Mouse (Mus musculus): ENCODE results near the gene Irf2.

Irf2 gene

DNA sequence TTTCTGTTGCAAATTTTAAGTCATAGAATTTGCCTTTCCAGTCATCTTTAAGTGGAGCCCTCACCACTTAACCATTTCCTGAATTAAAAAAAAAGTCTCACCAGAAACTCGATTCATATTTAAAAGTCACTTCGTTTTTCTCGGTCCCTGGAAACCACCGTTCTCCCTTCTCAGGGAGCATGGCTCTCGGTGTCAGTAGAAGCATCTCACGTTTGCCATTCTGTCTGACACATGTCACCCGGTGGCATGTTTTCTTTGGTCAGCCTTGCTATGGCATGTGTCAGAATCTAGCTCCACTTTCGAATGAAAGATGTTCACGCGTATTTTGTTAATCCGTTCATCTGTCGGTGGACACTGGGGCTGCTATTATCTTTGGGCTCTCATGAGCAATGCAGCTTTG lies 13.5 kb downstream of the Irf2 start:
- in situ Hi-C loops (cut with MboI; ENCODE audit: low sequenced_read_pairs) = no loop called here

DNA sequence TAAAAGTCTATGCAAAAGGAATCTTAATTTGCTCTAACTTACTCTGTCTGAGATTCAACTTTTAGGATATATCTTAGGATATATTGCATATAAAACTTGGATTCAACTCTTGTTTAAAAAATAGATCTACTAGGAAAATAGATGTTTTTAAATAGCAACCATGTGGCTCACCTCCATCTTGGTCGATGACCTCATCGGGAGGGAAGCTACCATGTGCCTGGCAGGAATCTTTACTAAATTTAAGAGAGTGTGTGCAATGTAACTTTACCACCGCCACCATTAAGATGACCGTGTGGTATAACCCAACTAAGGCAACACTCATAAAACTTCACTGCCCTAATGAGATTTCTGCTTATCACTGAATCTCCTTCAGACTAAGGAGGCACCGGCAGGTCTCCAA lies 14.8 kb downstream of the Irf2 start:
- in situ Hi-C loops (cut with MboI; ENCODE audit: low sequenced_read_pairs) = no loop called here

DNA sequence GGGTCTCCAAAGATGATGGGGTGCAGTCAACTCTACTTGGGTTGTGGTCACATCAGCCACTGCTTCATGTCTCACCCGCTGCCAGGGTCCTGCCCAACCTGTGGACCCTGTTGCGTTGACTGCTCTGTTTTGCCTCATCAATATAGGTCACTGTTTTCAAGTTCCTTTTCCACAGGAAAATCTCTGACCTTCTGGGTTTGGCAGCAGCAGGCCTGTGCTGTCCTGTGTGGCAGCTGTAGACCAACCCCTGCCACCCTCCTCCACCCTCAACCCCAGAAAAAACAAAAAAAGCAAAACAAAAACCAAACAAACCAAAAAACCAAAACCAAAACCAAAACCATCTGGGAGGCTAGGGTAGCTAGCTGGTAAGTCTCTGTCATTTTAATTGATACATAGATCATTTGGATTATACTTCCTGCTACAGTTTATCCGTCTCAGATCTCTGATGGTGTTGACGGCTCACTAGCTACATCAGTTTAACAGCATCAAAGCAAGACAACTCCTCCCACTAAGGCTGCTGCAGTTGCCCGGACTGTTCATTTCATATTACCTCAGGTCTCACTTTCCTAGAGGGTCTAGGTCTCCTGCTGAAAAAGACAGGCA lies 16.3 kb downstream of the Irf2 start:
- in situ Hi-C loops (cut with MboI; ENCODE audit: low sequenced_read_pairs) = no loop called here

DNA sequence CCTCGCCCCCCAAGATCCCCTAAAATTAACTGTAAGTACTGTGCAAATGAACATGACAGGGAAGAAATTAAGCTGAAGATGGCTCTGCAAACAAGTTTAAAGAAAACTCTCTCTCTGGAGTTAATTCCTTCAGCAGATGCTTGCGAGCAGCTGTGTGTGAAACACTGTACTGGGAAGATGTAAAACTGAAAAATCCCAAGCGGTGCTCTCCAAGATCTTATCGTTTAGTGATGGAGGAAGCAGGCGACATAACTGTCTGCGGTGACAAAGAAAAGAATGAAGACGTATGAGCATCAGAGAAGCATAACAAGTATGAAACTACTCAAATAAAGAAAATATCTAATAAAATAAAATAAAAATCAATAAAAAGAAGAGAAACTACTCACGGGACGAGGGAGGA lies 18.1 kb downstream of the Irf2 start:
- in situ Hi-C loops (cut with MboI; ENCODE audit: low sequenced_read_pairs) = no loop called here

DNA sequence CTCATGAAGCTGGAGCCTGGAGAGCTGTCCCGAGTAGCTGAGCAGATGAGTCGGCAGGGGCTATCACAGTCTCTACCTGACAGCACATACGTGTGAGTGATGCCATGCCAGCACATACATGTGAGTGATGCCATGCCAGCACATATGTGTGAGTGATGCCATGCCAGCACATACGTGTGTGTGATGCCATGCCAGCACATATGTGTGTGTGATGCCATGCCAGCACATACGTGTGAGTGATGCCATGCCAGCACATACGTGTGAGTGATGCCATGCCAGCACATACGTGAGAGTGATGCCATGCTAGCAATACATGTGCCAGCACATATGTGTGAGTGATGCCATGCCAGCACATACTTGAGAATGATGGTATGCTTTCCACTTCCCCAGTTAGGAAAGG lies 18.6 kb downstream of the Irf2 start:
- in situ Hi-C loops (cut with MboI; ENCODE audit: low sequenced_read_pairs) = no loop called here

DNA sequence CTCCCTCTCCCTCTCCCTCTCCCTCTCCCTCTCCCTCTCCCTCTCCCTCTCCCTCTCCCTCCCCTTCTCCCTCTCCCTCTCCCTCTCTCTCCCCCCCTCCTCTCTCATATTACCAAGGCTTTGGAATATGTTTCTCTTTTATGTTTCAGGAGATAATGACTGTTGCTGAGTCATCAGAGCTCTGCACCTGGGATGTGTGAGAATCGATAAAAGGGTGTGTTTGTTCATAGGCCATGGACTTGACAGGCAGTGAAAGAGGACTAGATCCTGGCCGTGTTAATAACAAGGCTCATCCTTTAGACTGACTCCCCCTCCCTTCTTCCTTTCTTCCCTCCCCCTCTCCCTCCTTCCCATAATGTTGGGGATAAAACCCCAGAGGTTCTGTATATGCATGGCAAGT lies 19.1 kb downstream of the Irf2 start:
- in situ Hi-C loops (cut with MboI; ENCODE audit: low sequenced_read_pairs) = no loop called here

DNA sequence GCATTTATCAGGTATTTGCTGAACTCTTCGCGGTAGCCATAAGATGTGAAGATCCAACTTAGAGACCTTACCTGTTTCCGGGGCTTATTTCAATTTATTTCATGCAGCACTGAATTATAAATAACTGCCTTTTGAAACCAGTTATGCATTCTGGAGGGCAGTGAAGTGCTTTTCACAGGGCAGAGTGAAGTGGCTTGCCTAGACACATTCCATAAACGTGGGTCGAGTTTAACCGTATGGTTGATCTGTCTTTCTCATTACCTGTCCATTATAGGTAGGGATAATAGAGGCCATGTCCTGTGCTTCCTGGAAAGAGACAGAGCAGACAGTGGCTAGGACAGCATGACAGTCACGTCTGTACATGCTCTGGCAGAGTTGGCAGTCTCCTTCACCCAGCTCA lies 20.0 kb downstream of the Irf2 start:
- in situ Hi-C loops (cut with MboI; ENCODE audit: low sequenced_read_pairs) = no loop called here

DNA sequence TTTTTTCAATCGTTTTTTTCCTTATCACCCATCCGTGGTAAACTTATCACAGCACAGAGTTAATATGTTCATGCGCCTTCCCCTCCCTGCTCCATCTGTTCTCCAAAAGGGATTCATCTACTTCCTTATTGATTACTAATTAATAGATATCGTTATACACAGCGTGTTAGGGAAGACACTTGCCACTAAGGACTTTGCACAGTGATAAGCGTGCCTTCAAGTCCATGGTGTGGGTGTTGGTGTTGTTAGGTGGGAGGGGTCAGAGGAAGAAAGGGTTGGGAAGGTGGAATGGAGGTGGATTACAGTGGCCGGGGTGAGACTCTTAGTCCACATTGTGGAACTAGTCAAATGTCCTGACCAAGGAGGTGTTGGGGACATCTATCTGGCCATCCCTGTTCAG lies 21.2 kb downstream of the Irf2 start:
- in situ Hi-C loops (cut with MboI; ENCODE audit: low sequenced_read_pairs) = no loop called here

DNA sequence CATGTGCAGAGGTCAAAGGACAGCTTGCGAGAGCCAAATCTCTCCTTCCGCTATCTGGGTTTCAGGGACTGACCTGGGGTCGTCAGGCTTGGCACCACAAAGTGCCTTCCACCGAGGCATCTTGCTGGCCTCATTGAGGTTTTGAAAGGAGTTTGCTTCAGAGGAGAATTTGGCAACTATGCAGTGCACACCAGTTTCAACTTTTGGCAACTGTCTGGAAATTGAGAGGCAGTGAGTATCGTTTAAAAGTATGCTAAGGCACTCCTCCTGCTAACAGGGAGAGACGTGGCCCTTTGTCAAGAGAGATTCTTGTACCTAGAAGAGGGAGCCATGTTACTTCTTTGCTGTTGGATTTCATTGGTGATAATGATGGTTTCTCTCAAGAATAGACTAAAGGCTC lies 21.9 kb downstream of the Irf2 start:
- in situ Hi-C loops (cut with MboI; ENCODE audit: low sequenced_read_pairs) = no loop called here

DNA sequence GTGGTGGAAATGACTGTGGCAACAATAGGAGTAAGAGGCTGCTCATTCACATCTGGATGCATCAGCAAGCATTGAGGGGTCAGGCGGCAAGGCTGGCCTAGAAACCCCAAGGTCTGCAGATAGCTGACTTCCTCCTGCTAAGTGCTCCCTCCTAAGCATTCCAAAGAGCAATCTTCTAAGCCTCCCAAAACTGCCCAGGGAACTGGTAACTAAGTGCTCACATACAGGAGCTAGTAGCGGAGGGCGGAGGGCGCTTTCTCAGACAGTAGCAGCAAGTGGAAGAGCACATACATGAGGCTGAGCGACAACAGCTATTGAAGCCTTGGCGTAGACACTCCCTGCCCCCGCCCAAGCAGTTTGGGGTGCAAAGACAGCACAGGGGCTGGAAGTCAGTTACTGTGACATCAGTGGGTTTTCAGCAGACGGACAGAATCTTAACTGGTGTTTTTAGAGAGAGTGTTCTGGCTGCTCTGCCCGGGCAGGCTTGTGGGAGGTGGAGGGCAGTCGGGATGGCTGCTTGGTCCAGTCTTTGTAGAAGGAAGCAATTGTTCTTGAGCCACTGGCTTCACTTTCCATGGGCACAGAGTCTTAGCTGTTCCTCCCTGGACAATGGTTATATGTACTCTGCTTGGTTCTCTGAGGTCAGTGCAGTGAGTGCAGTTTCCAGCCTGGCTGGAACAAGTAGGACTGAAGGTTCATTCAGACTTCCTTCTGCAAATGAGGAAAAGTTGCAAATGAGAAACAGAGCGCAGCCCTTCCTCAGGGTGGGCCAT lies 30.1 kb downstream of the Irf2 start:
- in situ Hi-C loops (cut with MboI; ENCODE audit: low sequenced_read_pairs) = no loop called here

DNA sequence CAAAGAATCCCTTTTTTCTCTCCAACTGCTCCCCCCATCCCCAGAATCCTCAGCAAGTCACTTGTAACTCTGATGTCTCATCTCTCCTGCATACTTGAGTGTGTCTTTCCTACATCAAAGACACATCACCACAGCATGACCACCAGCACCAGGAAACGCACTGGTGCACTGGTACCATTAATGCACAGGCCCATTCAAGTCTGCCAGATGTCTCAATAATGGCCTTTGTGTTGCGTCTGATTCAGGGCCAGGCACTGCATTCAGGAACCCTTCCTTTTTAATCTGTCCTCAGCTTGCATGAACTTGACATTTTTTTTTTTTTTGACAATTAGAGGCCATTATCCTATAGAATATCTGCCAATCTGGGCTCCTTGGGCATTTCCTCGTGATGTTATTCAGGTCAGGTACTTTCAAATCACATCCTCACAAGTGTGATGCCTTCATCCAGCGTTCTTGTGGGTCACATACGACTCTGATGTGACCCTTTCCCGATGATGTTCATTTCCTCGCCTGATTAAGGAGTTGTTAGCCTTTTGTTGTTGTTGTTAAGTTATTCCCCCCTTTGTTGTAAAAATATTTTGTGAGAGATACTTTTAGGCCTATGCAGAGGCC lies 31.5 kb downstream of the Irf2 start:
- in situ Hi-C loops (cut with MboI; ENCODE audit: low sequenced_read_pairs) = no loop called here

DNA sequence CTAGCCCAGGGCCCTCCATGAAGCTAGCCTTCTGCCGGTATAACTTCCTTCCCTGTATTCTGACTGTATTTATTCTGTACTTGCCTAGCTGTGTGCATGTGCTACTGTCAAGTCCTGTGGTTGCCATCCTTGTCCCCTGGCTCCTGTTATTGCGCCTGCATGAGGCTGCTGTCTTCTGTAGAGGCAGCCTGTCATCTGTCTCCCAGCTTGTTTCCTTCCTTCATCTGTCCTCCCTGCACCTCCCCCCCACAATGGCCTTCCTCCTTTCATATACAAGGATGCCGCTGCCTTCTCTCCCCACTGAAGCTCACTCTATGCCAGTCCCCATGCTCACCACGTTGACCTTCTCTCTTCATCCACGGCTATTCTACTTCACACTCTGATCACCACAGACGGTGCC lies 33.3 kb downstream of the Irf2 start:
- in situ Hi-C loops (cut with MboI; ENCODE audit: low sequenced_read_pairs) = no loop called here

DNA sequence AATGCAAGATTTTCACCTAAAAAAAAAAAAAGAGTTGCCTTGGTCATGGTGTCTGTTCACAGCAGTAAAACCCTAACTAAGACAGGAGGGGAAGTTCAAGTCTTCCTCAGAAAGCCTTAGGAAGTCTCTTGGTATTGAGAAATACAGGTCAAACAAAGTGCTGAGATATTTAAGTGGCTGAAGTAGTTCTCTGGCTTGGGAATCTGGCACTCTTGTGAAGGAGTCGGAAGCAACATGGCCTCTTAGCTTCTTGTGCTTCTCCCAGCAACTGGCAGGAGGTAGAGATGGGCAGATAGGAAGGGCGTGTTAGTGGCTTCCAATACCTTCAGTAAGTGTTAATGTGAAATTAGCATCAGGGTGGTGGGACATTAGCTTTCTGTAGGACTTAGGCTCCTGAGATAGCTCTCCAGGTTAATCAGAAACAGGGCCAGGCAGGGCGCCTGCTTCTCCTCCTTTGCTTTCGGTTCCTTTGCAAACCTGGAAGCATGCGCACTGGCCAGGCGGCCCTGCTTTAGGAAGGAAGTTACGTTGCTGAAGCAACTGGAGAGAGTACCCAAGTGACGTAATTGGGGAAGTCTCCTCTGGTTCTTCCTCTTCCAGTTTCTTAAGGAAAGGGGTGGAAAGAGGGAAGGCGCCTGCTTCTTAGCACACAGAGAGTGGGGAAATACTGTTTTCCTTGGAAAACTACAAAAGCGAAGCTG lies 38.4 kb downstream of the Irf2 start:
- in situ Hi-C loops (cut with MboI; ENCODE audit: low sequenced_read_pairs) = no loop called here

DNA sequence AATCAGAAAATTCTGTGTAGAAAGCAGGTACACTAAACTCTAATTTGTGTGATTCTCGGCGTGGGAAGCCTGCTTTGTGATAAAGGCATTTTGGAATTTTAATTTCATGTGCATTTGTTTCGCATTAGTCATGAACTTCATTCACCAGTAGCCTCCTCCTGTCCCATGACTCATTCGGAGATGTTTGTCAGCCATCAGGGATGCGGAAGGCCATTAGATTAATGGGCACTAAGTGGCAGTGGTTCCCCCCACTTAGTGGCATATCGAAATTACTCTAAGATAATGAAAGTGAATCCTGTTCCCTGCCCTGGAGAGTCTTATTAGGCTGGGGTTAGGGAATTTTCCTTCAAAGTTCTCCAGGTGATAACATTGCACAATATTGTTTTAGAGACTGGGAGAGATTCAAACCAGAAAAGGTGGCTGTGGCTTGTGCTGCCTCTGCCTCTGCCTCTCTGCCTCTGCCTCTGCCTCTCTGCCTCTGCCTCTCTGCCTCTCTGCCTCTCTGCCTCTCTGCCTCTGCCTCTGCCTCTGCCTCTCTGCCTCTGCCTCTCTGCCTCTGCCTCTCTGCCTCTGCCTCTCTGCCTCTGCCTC lies 41.6 kb downstream of the Irf2 start:
- in situ Hi-C loops (cut with MboI; ENCODE audit: low sequenced_read_pairs) = no loop called here

DNA sequence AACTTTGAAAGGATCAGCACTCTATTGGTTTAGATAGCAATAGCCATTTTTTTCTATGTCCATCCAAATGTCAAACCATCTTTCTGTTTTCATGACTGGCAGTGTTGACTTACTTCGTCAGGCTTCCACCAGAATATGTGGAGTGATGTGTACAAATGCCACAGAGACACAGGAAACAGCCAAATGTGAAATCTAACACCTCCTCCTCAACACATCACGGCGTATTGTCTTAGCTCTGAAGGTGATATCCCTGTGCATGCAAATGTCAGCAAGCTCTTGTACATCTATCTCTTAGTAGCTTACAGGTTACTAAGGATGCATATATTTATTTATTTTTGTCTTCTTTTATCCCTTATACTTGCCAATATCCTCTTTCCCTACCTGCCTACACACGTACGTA lies 42.7 kb downstream of the Irf2 start:
- in situ Hi-C loops (cut with MboI; ENCODE audit: low sequenced_read_pairs) = no loop called here

DNA sequence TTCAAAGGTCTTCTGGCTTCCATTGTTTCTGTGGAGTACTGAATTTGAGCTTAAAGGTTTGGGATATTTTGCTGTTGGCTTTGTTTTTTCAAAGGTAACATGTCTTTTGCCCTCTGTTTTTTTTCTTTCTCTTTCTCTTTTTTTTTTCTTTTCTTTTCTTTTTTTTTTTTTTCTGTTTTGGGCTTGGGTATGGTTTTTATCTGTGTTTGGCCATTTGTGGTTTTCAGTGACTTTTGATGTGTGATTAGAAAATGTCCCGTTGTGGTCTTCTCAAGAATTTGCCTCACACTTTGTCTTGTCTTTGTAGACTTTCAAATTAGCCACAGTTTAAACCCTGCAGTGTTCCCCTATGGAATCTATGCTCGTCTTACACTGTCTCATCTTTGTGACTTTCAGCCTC lies 45.5 kb downstream of the Irf2 start:
- in situ Hi-C loops (cut with MboI; ENCODE audit: low sequenced_read_pairs) = no loop called here

DNA sequence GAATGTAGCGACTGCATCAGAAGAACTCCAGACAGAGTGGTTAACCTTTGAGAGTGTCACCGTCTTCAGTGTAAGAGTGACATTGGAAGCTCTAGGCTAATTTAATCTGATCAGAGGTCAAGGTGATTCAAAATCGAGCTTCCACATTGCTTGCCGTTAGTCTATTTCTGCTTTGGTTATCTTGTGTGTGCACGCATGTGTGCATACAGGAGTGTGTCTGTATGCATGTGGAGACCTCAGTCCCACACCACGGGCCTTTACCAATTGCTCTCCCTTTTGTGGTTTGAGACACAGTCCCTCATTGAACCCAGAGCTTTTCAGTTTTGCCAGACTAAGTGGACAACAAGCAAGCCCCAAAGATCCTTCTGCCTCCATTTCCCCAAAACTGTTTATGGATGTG lies 46.4 kb downstream of the Irf2 start:
- in situ Hi-C loops (cut with MboI; ENCODE audit: low sequenced_read_pairs) = no loop called here

DNA sequence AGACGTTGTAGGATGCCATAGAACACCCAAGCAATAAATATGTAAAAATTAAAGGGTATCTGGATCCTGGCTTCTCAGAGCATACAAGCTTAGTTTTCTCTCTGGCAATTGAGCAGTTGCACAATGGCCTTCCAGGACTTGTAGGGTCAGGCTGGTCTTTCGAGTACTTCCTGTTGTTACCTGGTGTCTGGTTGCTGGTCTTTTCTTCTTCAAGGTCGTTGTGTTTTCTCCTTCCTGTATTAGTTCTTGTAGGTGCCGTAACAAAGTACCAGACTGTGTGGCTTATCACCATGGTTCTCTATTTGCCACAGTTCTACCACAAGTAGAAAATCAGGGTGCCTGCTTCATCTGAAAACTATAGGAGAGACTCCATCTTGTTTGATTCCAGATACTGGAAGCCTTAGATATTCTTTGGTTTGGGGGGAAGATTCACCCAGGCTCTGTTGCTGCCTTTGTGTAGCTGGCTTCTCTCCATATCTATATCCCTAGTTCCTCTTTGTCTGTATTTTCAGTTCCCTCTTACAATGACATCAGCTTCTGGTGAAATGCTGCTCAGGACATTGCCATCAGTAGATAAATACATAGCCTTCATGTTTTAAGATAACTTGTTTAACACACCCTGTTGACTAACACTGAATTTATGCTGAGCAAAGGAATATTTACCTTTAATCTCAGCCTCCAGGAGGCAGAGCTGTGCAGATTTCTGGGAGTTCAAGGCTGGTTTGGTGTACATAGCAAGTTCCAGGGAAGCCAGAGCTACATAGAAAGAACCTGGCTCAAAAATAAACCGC lies 49.8 kb downstream of the Irf2 start:
- in situ Hi-C loops (cut with MboI; ENCODE audit: low sequenced_read_pairs) = no loop called here

DNA sequence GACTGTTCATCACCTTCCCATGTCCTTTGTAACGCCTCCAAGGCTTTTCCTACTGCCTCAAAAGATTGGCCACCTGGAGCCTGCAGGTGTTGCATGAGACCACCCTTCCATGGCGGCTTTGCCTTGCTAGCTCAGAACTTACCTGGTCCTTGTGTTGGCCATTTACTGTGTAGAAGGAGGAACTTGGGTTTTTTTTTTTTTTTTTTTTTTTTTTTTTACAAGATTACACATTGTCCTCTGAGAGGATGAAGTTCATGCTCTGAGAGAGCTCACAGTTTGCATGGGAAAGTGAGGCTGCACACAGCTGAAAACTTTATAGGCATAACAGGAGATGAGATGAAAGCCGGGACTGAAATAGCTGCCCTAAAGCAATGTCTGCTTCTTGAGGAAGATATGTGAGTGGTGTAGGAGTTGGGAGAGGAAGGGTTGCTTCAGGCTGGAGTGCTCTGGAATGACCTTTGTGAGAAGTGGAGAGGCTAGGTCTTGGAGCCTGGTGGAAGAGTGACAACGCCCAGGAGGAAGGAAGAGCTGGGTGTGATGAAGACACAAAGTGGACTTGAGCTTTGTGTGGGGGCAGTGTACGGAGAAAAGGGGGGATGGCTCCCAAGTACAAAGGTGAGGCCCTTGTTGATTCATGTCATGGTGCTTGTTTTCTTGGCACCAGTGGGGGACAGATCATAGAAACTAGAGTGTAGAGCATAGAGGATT lies 52.3 kb downstream of the Irf2 start:
- in situ Hi-C loops (cut with MboI; ENCODE audit: low sequenced_read_pairs) = no loop called here

DNA sequence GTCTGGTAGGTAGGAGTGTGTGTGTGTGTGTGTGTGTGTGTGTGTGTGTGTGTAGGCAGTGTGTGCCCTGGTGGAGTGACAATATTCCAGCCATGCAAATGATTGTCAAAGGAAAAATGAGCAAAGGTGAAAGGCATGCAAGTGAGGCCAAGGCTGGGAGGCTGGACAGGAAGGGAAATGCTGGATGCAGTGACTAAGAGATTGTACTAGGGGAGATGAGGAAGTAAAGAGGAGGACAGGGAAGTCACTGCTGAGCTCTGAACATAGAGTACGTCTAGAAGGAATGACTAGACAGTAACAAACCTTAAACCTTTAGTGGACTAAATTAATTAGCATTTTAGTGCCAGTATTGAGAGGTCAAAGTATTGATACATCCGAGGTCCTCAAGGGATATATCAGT lies 53.1 kb downstream of the Irf2 start:
- in situ Hi-C loops (cut with MboI; ENCODE audit: low sequenced_read_pairs) = no loop called here
